Mouse (Mus musculus): ENCODE measurements around the gene Wdr19. TPM values are rescaled to one million over a fixed set of nuclear protein-coding genes. Genes with fewer than 3 reads are reported as not detected.

The Wdr19 gene
- polyA plus RNA-seq, 1 experiment from 2014 or later, result 8.7 TPM

GRCm38 (mm10) chr5:65158696-65159305 is 40.7 kb upstream of the Wdr19 start:
- H3K27ac ChIP-seq (replicated peaks; ENCODE audit: low read depth, low read length), result no peak overlapping the region
- WGBS, result 86% methylated on average over 20 of the region's 20 CpGs
- H3K27me3 ChIP-seq (replicated peaks; ENCODE audit: control insufficient read depth, insufficient read depth, low read length), result no peaks in the 10 kb centered on the region
- no peak overlapping the region for H3K4me2 ChIP-seq (ENCODE audit: low read depth, low read length)
- DNase-seq (ENCODE audit: low spot score), result no peak
- H3K9ac ChIP-seq (ENCODE audit: low read depth, low read length), result no peak overlapping the region
- no peak overlapping the region for H3K4me3 ChIP-seq (ENCODE audit: low read depth, low read length)
- H3K36me3 ChIP-seq (ENCODE audit: control insufficient read depth, insufficient read depth, low read length), result peaks cover 29% of the 10 kb centered on the region
- H3K4me1 ChIP-seq (ENCODE audit: control insufficient read depth, insufficient read depth, low read length), result no peaks in the 10 kb centered on the region
- no peak for ATAC-seq (ENCODE audit: low read depth)
- H3K9me3 ChIP-seq (ENCODE audit: control insufficient read depth, low read length), result no peaks in the 10 kb centered on the region

GRCm38 (mm10) chr5:65163001-65163400 is 36.5 kb upstream of the Wdr19 start:
- Histone ChIP-seq H3K9ac (ENCODE audit: low read depth, low read length) (no peak overlapping the region), H3K4me3 (ENCODE audit: low read depth, low read length) (no peak overlapping the region), H3K27me3 (replicated peaks; ENCODE audit: control insufficient read depth, insufficient read depth, low read length) (no peaks in the 10 kb centered on the region), H3K4me2 (ENCODE audit: low read depth, low read length) (no peak overlapping the region), H3K36me3 (ENCODE audit: control insufficient read depth, insufficient read depth, low read length) (peaks cover 37% of the 10 kb centered on the region), H3K9me3 (ENCODE audit: control insufficient read depth, low read length) (no peaks in the 10 kb centered on the region), H3K27ac (replicated peaks; ENCODE audit: low read depth, low read length) (no peak overlapping the region), H3K4me1 (ENCODE audit: control insufficient read depth, insufficient read depth, low read length) (no peaks in the 10 kb centered on the region)
- 64% methylated on average over 5 of the region's 5 CpGs for WGBS
- DNase-seq (ENCODE audit: low spot score) (no peak), ATAC-seq (ENCODE audit: low read depth) (no peak)

GRCm38 (mm10) chr5:65163489-65164092 is 35.9 kb upstream of the Wdr19 start:
- WGBS, result 74% methylated on average over 17 of the region's 17 CpGs
- Histone ChIP-seq H3K9ac (ENCODE audit: low read depth, low read length) (no peak overlapping the region), H3K36me3 (ENCODE audit: control insufficient read depth, insufficient read depth, low read length) (peaks cover 34% of the 10 kb centered on the region), H3K9me3 (ENCODE audit: control insufficient read depth, low read length) (no peaks in the 10 kb centered on the region), H3K27me3 (replicated peaks; ENCODE audit: control insufficient read depth, insufficient read depth, low read length) (no peaks in the 10 kb centered on the region), H3K4me2 (ENCODE audit: low read depth, low read length) (no peak overlapping the region), H3K4me3 (ENCODE audit: low read depth, low read length) (no peak overlapping the region), H3K27ac (replicated peaks; ENCODE audit: low read depth, low read length) (no peak overlapping the region), H3K4me1 (ENCODE audit: control insufficient read depth, insufficient read depth, low read length) (0 out of 2 replicates have a peak, but pooled peaks cover 3% of the 10 kb centered on the region)
- DNase-seq (ENCODE audit: low spot score) (no peak), ATAC-seq (ENCODE audit: low read depth) (no peak)

GRCm38 (mm10) chr5:65170206-65170605 is 29.3 kb upstream of the Wdr19 start:
- ATAC-seq (ENCODE audit: low read depth), result no peak
- Histone ChIP-seq H3K9ac (ENCODE audit: low read depth, low read length) (no peak overlapping the region), H3K4me1 (ENCODE audit: control insufficient read depth, insufficient read depth, low read length) (0 out of 2 replicates have a peak, but pooled peaks cover 5% of the 10 kb centered on the region), H3K4me2 (ENCODE audit: low read depth, low read length) (no peak overlapping the region), H3K27me3 (replicated peaks; ENCODE audit: control insufficient read depth, insufficient read depth, low read length) (no peaks in the 10 kb centered on the region), H3K9me3 (ENCODE audit: control insufficient read depth, low read length) (no peaks in the 10 kb centered on the region), H3K4me3 (ENCODE audit: low read depth, low read length) (no peak overlapping the region), H3K27ac (replicated peaks; ENCODE audit: low read depth, low read length) (no peak overlapping the region), H3K36me3 (ENCODE audit: control insufficient read depth, insufficient read depth, low read length) (peaks cover 10% of the 10 kb centered on the region; the same call in 1 of the 2 replicates)
- 81% methylated on average over 9 of the region's 9 CpGs for WGBS
- DNase-seq (ENCODE audit: low spot score), result no peak

- H3K4me1 ChIP-seq (ENCODE audit: control insufficient read depth, insufficient read depth, low read length), result peaks cover 9% of the 10 kb centered on the region
- H3K4me3 ChIP-seq (ENCODE audit: low read depth, low read length), result no peak overlapping the region
- no peaks in the 10 kb centered on the region for H3K36me3 ChIP-seq (ENCODE audit: control insufficient read depth, insufficient read depth, low read length)
- no peaks in the 10 kb centered on the region for H3K9me3 ChIP-seq (ENCODE audit: control insufficient read depth, low read length)
- DNase-seq (ENCODE audit: low spot score) (peak; percentile 65), ATAC-seq (ENCODE audit: low read depth) (peak; percentile 89)
- H3K9ac ChIP-seq (ENCODE audit: low read depth, low read length), result peak overlapping the region; percentile 40; the same call in 1 of the 2 replicates
- WGBS, result 62% methylated on average over 26 of the region's 26 CpGs
- no peak overlapping the region for H3K27ac ChIP-seq (replicated peaks; ENCODE audit: low read depth, low read length)
- H3K4me2 ChIP-seq (ENCODE audit: low read depth, low read length), result peak overlapping the region; percentile 32
- no peaks in the 10 kb centered on the region for H3K27me3 ChIP-seq (replicated peaks; ENCODE audit: control insufficient read depth, insufficient read depth, low read length)
Measured at GRCm38 (mm10) chr5:65175035-65175917, 24.2 kb upstream of the Wdr19 start.

- Histone ChIP-seq H3K9ac (ENCODE audit: low read depth, low read length) (no peak overlapping the region), H3K4me1 (ENCODE audit: control insufficient read depth, insufficient read depth, low read length) (peaks cover 9% of the 10 kb centered on the region), H3K4me2 (ENCODE audit: low read depth, low read length) (peak overlapping the region; percentile 32), H3K9me3 (ENCODE audit: control insufficient read depth, low read length) (no peaks in the 10 kb centered on the region), H3K4me3 (ENCODE audit: low read depth, low read length) (no peak overlapping the region), H3K27me3 (replicated peaks; ENCODE audit: control insufficient read depth, insufficient read depth, low read length) (no peaks in the 10 kb centered on the region), H3K27ac (replicated peaks; ENCODE audit: low read depth, low read length) (no peak overlapping the region), H3K36me3 (ENCODE audit: control insufficient read depth, insufficient read depth, low read length) (no peaks in the 10 kb centered on the region)
- DNase-seq (ENCODE audit: low spot score), result no peak
- peak; percentile 53; the same call in 1 of the 2 replicates for ATAC-seq (ENCODE audit: low read depth)
- 66% methylated on average over 13 of the region's 13 CpGs for WGBS
Measured at GRCm38 (mm10) chr5:65175918-65176484, 23.5 kb upstream of the Wdr19 start.

- H3K4me1 ChIP-seq (ENCODE audit: control insufficient read depth, insufficient read depth, low read length), result peaks cover 17% of the 10 kb centered on the region
- DNase-seq (ENCODE audit: low spot score) (peak; percentile 44), ATAC-seq (ENCODE audit: low read depth) (no peak)
- H3K4me2 ChIP-seq (ENCODE audit: low read depth, low read length), result no peak overlapping the region
- no peaks in the 10 kb centered on the region for H3K9me3 ChIP-seq (ENCODE audit: control insufficient read depth, low read length)
- H3K27me3 ChIP-seq (replicated peaks; ENCODE audit: control insufficient read depth, insufficient read depth, low read length), result no peaks in the 10 kb centered on the region
- WGBS, result 29% methylated on average over 11 of the region's 11 CpGs
- H3K36me3 ChIP-seq (ENCODE audit: control insufficient read depth, insufficient read depth, low read length), result no peaks in the 10 kb centered on the region
- no peak overlapping the region for H3K27ac ChIP-seq (replicated peaks; ENCODE audit: low read depth, low read length)
- no peak overlapping the region for H3K9ac ChIP-seq (ENCODE audit: low read depth, low read length)
- no peak overlapping the region for H3K4me3 ChIP-seq (ENCODE audit: low read depth, low read length)
Measured at GRCm38 (mm10) chr5:65177026-65177514, 22.4 kb upstream of the Wdr19 start.

- DNase-seq (ENCODE audit: low spot score) (no peak), ATAC-seq (ENCODE audit: low read depth) (no peak)
- no peak overlapping the region for H3K4me3 ChIP-seq (ENCODE audit: low read depth, low read length)
- H3K27ac ChIP-seq (replicated peaks; ENCODE audit: low read depth, low read length), result no peak overlapping the region
- H3K9ac ChIP-seq (ENCODE audit: low read depth, low read length), result no peak overlapping the region
- H3K36me3 ChIP-seq (ENCODE audit: control insufficient read depth, insufficient read depth, low read length), result no peaks in the 10 kb centered on the region
- H3K4me1 ChIP-seq (ENCODE audit: control insufficient read depth, insufficient read depth, low read length), result peaks cover 17% of the 10 kb centered on the region
- WGBS, result 85% methylated on average over 9 of the region's 9 CpGs
- no peaks in the 10 kb centered on the region for H3K27me3 ChIP-seq (replicated peaks; ENCODE audit: control insufficient read depth, insufficient read depth, low read length)
- H3K4me2 ChIP-seq (ENCODE audit: low read depth, low read length), result no peak overlapping the region
- H3K9me3 ChIP-seq (ENCODE audit: control insufficient read depth, low read length), result no peaks in the 10 kb centered on the region
Measured at GRCm38 (mm10) chr5:65178477-65178876, 21.0 kb upstream of the Wdr19 start.
